Mouse (Mus musculus): ENCODE results near the gene Htra2. TPM values are rescaled to one million over a fixed set of nuclear protein-coding genes. Genes with fewer than 3 reads are reported as not detected.
A peak's percentile ranks its signal among the peaks of the same experiment; 100 is the strongest.

Gene Htra2
- polyA plus RNA-seq, 1 experiment from 2014 or later, result 103 TPM

DNA sequence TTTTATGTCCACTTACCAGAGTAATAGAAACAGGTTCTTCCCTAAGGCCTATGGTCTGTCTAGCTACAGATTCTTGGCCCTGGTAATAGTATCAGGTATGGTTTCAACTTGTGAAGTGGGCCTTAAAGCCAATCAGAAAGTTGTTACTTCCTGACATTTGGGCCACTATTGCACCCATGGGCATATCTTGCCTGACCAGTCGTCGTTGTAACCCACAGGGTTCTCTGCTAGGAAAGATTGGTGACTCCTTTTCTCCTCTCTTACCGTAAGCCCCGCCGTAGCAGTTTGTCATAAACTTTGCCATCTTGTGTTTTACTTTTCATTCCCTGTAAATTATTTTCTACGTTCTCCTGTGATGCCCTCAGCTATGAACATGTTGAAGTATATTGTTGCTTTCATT, 35.0 kb downstream of the Htra2 start:
- H3K36me3 ChIP-seq (ENCODE audit: control insufficient read depth, insufficient read depth, low read length), result no peaks in the 10 kb centered on the region
- H3K27me3 ChIP-seq (replicated peaks; ENCODE audit: control insufficient read depth, insufficient read depth, low read length), result no peaks in the 10 kb centered on the region
- H3K4me2 ChIP-seq, result no peak overlapping the region
- WGBS, result 51% methylated on average over 6 of the region's 6 CpGs
- H3K4me1 ChIP-seq (replicated peaks; ENCODE audit: control insufficient read depth, insufficient read depth, low read length), result peaks cover 39% of the 10 kb centered on the region
- H3K9ac ChIP-seq (ENCODE audit: low read depth, low read length), result no peak overlapping the region
- H3K4me3 ChIP-seq (ENCODE audit: low read depth, low read length), result no peak overlapping the region
- ATAC-seq (replicated peaks; ENCODE audit: low FRiP score) (peak; percentile 64), DNase-seq (ENCODE audit: low spot score) (no peak)
- no peaks in the 10 kb centered on the region for H3K9me3 ChIP-seq (ENCODE audit: control insufficient read depth, low read length)
- H3K27ac ChIP-seq (ENCODE audit: low read depth, low read length), result peak overlapping the region; percentile 45; the same call in 1 of the 2 replicates

DNA sequence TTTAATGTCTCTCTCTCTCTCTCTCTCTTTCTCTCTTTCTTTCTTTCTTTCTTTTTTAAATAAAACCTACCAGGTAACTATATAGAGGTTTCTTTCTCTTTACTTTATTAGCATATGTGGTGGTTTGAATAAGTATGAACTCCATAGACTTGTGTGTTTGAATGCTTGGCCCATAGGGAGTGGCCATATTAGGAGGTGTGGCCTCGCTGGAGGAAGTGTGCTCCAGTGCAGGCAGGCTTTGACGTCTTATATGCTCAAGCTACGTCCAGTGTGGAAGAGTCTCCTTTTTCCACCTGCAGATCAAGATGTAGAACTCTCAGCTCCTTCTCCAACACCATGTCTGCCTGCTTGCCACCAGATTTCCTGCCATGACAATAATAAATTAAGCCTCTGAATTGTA, 36.0 kb downstream of the Htra2 start:
- Histone ChIP-seq H3K4me3 (ENCODE audit: low read depth, low read length) (no peak overlapping the region), H3K27me3 (replicated peaks; ENCODE audit: control insufficient read depth, insufficient read depth, low read length) (no peaks in the 10 kb centered on the region), H3K27ac (ENCODE audit: low read depth, low read length) (no peak overlapping the region), H3K4me2 (no peak overlapping the region), H3K36me3 (ENCODE audit: control insufficient read depth, insufficient read depth, low read length) (no peaks in the 10 kb centered on the region), H3K9ac (ENCODE audit: low read depth, low read length) (no peak overlapping the region), H3K4me1 (replicated peaks; ENCODE audit: control insufficient read depth, insufficient read depth, low read length) (peaks cover 40% of the 10 kb centered on the region), H3K9me3 (ENCODE audit: control insufficient read depth, low read length) (no peaks in the 10 kb centered on the region)
- ATAC-seq (replicated peaks; ENCODE audit: low FRiP score) (no peak), DNase-seq (ENCODE audit: low spot score) (no peak)
- WGBS, result 64% methylated on average over 3 of the region's 3 CpGs

DNA sequence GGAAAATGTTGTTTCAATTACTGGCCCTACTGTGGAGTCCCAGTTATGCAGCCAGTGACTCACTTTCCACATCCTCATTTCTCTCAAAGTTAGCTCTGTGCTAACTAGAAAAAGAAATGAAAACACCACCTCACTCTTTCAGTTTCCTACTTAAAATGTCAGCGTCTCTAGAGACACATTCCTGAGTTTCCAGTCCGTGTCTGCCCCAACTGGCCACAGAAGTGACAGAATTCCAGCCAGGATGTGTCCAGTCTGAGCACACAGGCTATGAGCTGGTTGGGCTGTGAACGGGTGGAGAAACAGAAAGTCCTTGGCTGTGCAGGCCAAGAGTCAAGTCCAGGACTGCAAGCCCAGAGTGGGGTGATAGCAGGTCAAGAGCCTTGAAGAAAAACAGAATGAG, 37.9 kb downstream of the Htra2 start:
- H3K9ac ChIP-seq (ENCODE audit: low read depth, low read length), result no peak overlapping the region
- no peak overlapping the region for H3K4me3 ChIP-seq (ENCODE audit: low read depth, low read length)
- H3K27me3 ChIP-seq (replicated peaks; ENCODE audit: control insufficient read depth, insufficient read depth, low read length), result no peaks in the 10 kb centered on the region
- DNase-seq (ENCODE audit: low spot score) (no peak), ATAC-seq (replicated peaks; ENCODE audit: low FRiP score) (no peak)
- peaks cover 38% of the 10 kb centered on the region for H3K4me1 ChIP-seq (replicated peaks; ENCODE audit: control insufficient read depth, insufficient read depth, low read length)
- H3K9me3 ChIP-seq (ENCODE audit: control insufficient read depth, low read length), result no peaks in the 10 kb centered on the region
- WGBS, result 76% methylated on average over 3 of the region's 3 CpGs
- no peak overlapping the region for H3K27ac ChIP-seq (ENCODE audit: low read depth, low read length)
- no peak overlapping the region for H3K4me2 ChIP-seq
- no peaks in the 10 kb centered on the region for H3K36me3 ChIP-seq (ENCODE audit: control insufficient read depth, insufficient read depth, low read length)

GRCm38 (mm10) chr6:83015749-83016148, 39.3 kb downstream of the Htra2 start:
- 89% methylated on average over 2 of the region's 2 CpGs for WGBS
- Histone ChIP-seq H3K36me3 (ENCODE audit: control insufficient read depth, insufficient read depth, low read length) (no peaks in the 10 kb centered on the region), H3K27me3 (replicated peaks; ENCODE audit: control insufficient read depth, insufficient read depth, low read length) (no peaks in the 10 kb centered on the region), H3K4me1 (replicated peaks; ENCODE audit: control insufficient read depth, insufficient read depth, low read length) (peaks cover 44% of the 10 kb centered on the region), H3K4me2 (peak overlapping the region; percentile 51; the same call in 1 of the 2 replicates), H3K27ac (ENCODE audit: low read depth, low read length) (peak overlapping the region; percentile 97), H3K9me3 (ENCODE audit: control insufficient read depth, low read length) (no peaks in the 10 kb centered on the region), H3K4me3 (ENCODE audit: low read depth, low read length) (no peak overlapping the region), H3K9ac (ENCODE audit: low read depth, low read length) (no peak overlapping the region)
- no peak for DNase-seq (ENCODE audit: low spot score)
- no peak for ATAC-seq (replicated peaks; ENCODE audit: low FRiP score)

- peak overlapping the region; percentile 97 for H3K27ac ChIP-seq (ENCODE audit: low read depth, low read length)
- no peaks in the 10 kb centered on the region for H3K36me3 ChIP-seq (ENCODE audit: control insufficient read depth, insufficient read depth, low read length)
- H3K9me3 ChIP-seq (ENCODE audit: control insufficient read depth, low read length), result no peaks in the 10 kb centered on the region
- ATAC-seq (replicated peaks; ENCODE audit: low FRiP score) (peak; percentile 95), DNase-seq (ENCODE audit: low spot score) (no peak)
- H3K4me3 ChIP-seq (ENCODE audit: low read depth, low read length), result peak overlapping the region; percentile 1; the same call in 1 of the 2 replicates
- H3K4me1 ChIP-seq (replicated peaks; ENCODE audit: control insufficient read depth, insufficient read depth, low read length), result peaks cover 45% of the 10 kb centered on the region
- H3K4me2 ChIP-seq, result peak overlapping the region; percentile 51
- peak overlapping the region; percentile 52 for H3K9ac ChIP-seq (ENCODE audit: low read depth, low read length)
- no peaks in the 10 kb centered on the region for H3K27me3 ChIP-seq (replicated peaks; ENCODE audit: control insufficient read depth, insufficient read depth, low read length)
- WGBS, result 43% methylated on average over 12 of the region's 12 CpGs
Observed at GRCm38 (mm10) chr6:83014482-83015466, 40.3 kb downstream of the Htra2 start.

DNA sequence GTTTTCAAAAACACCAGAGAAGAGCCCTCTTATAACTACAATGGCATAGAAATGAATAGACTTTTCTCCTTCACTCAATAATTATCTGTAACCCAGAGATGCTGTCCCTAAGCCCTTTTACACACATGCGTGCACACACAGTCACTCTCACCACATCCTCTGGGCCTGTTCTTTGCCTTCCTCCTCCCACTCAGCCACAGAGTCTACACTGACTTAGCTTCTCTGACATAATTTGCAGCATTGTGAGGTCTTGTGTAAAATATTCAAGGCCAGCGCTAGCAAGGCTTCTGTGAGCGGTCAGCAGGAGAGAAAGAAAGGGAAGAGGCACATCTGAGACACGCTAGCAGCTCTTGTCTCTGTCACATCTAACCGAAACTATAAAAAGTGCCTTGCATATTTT, 41.6 kb downstream of the Htra2 start:
- H3K27ac ChIP-seq (ENCODE audit: low read depth, low read length), result peak overlapping the region; percentile 97
- 77% methylated on average over 5 of the region's 5 CpGs for WGBS
- H3K36me3 ChIP-seq (ENCODE audit: control insufficient read depth, insufficient read depth, low read length), result no peaks in the 10 kb centered on the region
- H3K27me3 ChIP-seq (replicated peaks; ENCODE audit: control insufficient read depth, insufficient read depth, low read length), result no peaks in the 10 kb centered on the region
- no peaks in the 10 kb centered on the region for H3K9me3 ChIP-seq (ENCODE audit: control insufficient read depth, low read length)
- H3K4me3 ChIP-seq (ENCODE audit: low read depth, low read length), result no peak overlapping the region
- no peak for ATAC-seq (replicated peaks; ENCODE audit: low FRiP score)
- DNase-seq (ENCODE audit: low spot score), result no peak
- H3K4me2 ChIP-seq, result no peak overlapping the region; the same call in 1 of the 2 replicates
- H3K9ac ChIP-seq (ENCODE audit: low read depth, low read length), result no peak overlapping the region
- peaks cover 42% of the 10 kb centered on the region for H3K4me1 ChIP-seq (replicated peaks; ENCODE audit: control insufficient read depth, insufficient read depth, low read length)

DNA sequence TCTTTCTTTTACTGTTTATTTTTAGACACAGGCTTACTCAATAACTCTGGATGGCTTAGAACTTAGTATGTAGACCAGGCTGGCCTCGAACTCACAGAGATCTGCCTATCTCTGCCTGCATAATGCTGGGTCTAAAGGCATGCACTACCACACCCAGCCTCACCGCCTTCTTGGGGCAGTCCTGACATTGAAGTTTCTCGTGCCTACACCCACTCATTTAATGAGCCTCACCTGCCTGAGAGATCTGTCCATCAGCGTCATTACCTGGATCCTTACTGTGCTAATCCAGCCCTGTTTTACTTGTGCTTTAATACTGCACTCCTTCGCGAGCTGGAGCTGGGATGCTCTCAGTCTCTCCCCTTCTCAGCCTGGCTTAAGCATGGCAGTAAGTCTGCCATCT, 43.3 kb downstream of the Htra2 start:
- Histone ChIP-seq H3K9me3 (ENCODE audit: control insufficient read depth, low read length) (no peaks in the 10 kb centered on the region), H3K4me2 (no peak overlapping the region), H3K4me3 (ENCODE audit: low read depth, low read length) (no peak overlapping the region), H3K27ac (ENCODE audit: low read depth, low read length) (peak overlapping the region; percentile 41), H3K36me3 (ENCODE audit: control insufficient read depth, insufficient read depth, low read length) (no peaks in the 10 kb centered on the region), H3K27me3 (replicated peaks; ENCODE audit: control insufficient read depth, insufficient read depth, low read length) (no peaks in the 10 kb centered on the region), H3K4me1 (replicated peaks; ENCODE audit: control insufficient read depth, insufficient read depth, low read length) (peaks cover 38% of the 10 kb centered on the region), H3K9ac (ENCODE audit: low read depth, low read length) (no peak overlapping the region)
- ATAC-seq (replicated peaks; ENCODE audit: low FRiP score) (no peak), DNase-seq (ENCODE audit: low spot score) (no peak)
- 68% methylated on average over 6 of the region's 6 CpGs for WGBS

GRCm38 (mm10) chr6:83011255-83011654, 43.8 kb downstream of the Htra2 start:
- no peak overlapping the region; the same call in 1 of the 2 replicates for H3K4me2 ChIP-seq
- H3K27me3 ChIP-seq (replicated peaks; ENCODE audit: control insufficient read depth, insufficient read depth, low read length), result no peaks in the 10 kb centered on the region
- ATAC-seq (replicated peaks; ENCODE audit: low FRiP score) (no peak), DNase-seq (ENCODE audit: low spot score) (no peak)
- H3K9me3 ChIP-seq (ENCODE audit: control insufficient read depth, low read length), result no peaks in the 10 kb centered on the region
- WGBS, result 76% methylated on average over 7 of the region's 7 CpGs
- no peaks in the 10 kb centered on the region for H3K36me3 ChIP-seq (ENCODE audit: control insufficient read depth, insufficient read depth, low read length)
- H3K27ac ChIP-seq (ENCODE audit: low read depth, low read length), result 0 out of 2 replicates have a peak overlapping the region, but pooled peaks have one; percentile 15
- peaks cover 36% of the 10 kb centered on the region for H3K4me1 ChIP-seq (replicated peaks; ENCODE audit: control insufficient read depth, insufficient read depth, low read length)
- no peak overlapping the region for H3K9ac ChIP-seq (ENCODE audit: low read depth, low read length)
- H3K4me3 ChIP-seq (ENCODE audit: low read depth, low read length), result no peak overlapping the region
